Comparison of ENCODE assay signal across 27 mouse cellular contexts in genomic region chr2:71517466-71518099, GRCm38 (mm10). TPM values are rescaled to one million over a fixed set of nuclear protein-coding genes. Genes with fewer than 3 reads are reported as not detected.
DNase-seq lines count a peak whose midpoint lies in the region; ATAC-seq and TF ChIP-seq lines count a peak whose summit lies in the region.
"Had no signal": no experiment of that assay in that cellular context is flagged by ENCODE, and none has a peak within 500 bp of the region (broad histone marks: within the 10 kb centered on the region; RNA-seq: fewer than 3 reads in every experiment).

No protein-coding gene starts in this region.

- no peaks in the 10 kb centered on the region for H3K4me1 ChIP-seq in intestine, embryonic 15.5 days (replicated peaks)
- no peaks in the 10 kb centered on the region for H3K4me1 ChIP-seq in intestine, embryonic 16.5 days (ENCODE audit: control insufficient read depth, insufficient read depth, low read length)
- no peaks in the 10 kb centered on the region for H3K4me1 ChIP-seq in embryonic facial prominence, embryonic 14.5 days (ENCODE audit: control insufficient read depth, insufficient read depth, low read length)
- peaks cover 52% of the 10 kb centered on the region for H3K4me1 ChIP-seq in forebrain, embryonic 13.5 days
- H3K4me1 ChIP-seq in olfactory bulb, adult 2 months (ENCODE audit: control insufficient read depth, insufficient read depth, low read length) = peaks cover 16% of the 10 kb centered on the region
- H3K4me1 ChIP-seq: heart, embryonic 13.5 days; hindbrain, embryonic 15.5 days; kidney, embryonic 15.5 days; limb, embryonic 12.5 days; liver, embryonic 15.5 days had no signal

- no peak overlapping the region for H3K9ac ChIP-seq in intestine, embryonic 15.5 days
- H3K9ac ChIP-seq in intestine, embryonic 16.5 days (ENCODE audit: low read depth, low read length) = no peak overlapping the region
- H3K9ac ChIP-seq in embryonic facial prominence, embryonic 14.5 days (ENCODE audit: low read depth, low read length) = no peak overlapping the region
- peak overlapping the region; percentile 0; the same call in 1 of the 2 replicates for H3K9ac ChIP-seq in forebrain, embryonic 13.5 days
- H3K9ac ChIP-seq: heart, embryonic 13.5 days; hindbrain, embryonic 15.5 days; kidney, embryonic 15.5 days; limb, embryonic 12.5 days; liver, embryonic 15.5 days; lung, embryonic 14.5 days had no signal

- TF ChIP-seq CTCF in olfactory bulb, adult 2 months (IDR thresholded peaks at IDR 0.05; ENCODE audit: insufficient read depth, low read depth, low read length) = no peak

- H3K36me3 ChIP-seq in intestine, embryonic 15.5 days = no peaks in the 10 kb centered on the region
- no peaks in the 10 kb centered on the region for H3K36me3 ChIP-seq in intestine, embryonic 16.5 days (ENCODE audit: control insufficient read depth, insufficient read depth, low read length)
- no peaks in the 10 kb centered on the region for H3K36me3 ChIP-seq in embryonic facial prominence, embryonic 14.5 days (ENCODE audit: control insufficient read depth, insufficient read depth, low read length)
- no peaks in the 10 kb centered on the region for H3K36me3 ChIP-seq in forebrain, embryonic 13.5 days (ENCODE audit: poor library complexity, severe bottlenecking)
- H3K36me3 ChIP-seq: heart, embryonic 13.5 days; hindbrain, embryonic 15.5 days; kidney, embryonic 15.5 days; limb, embryonic 12.5 days had no signal

- H3K9me3 ChIP-seq in intestine, embryonic 15.5 days = no peaks in the 10 kb centered on the region
- H3K9me3 ChIP-seq in intestine, embryonic 16.5 days (ENCODE audit: control insufficient read depth, low read length) = no peaks in the 10 kb centered on the region
- no peaks in the 10 kb centered on the region for H3K9me3 ChIP-seq in embryonic facial prominence, embryonic 14.5 days (ENCODE audit: control insufficient read depth, low read length)
- no peaks in the 10 kb centered on the region for H3K9me3 ChIP-seq in forebrain, embryonic 13.5 days (replicated peaks)
- H3K9me3 ChIP-seq: heart, embryonic 13.5 days; hindbrain, embryonic 15.5 days; kidney, embryonic 15.5 days; limb, embryonic 12.5 days; liver, embryonic 15.5 days had no signal

- 0 out of 2 replicates have a peak overlapping the region, but pooled peaks have one; percentile 4 for H3K27ac ChIP-seq in intestine, embryonic 15.5 days
- H3K27ac ChIP-seq in intestine, embryonic 16.5 days (ENCODE audit: low read length) = no peak overlapping the region
- 0 out of 2 replicates have a peak overlapping the region, but pooled peaks have one; percentile 10 for H3K27ac ChIP-seq in embryonic facial prominence, embryonic 14.5 days (replicated peaks; ENCODE audit: low read depth, low read length)
- peak overlapping the region; percentile 74 for H3K27ac ChIP-seq in forebrain, embryonic 13.5 days
- peak overlapping the region; percentile 69 for H3K27ac ChIP-seq in olfactory bulb, adult 2 months (ENCODE audit: insufficient read depth, low read depth, low read length)
- H3K27ac ChIP-seq: heart, embryonic 13.5 days; hindbrain, embryonic 15.5 days; kidney, embryonic 15.5 days; limb, embryonic 12.5 days; liver, embryonic 15.5 days had no signal

- no peak for TF ChIP-seq POLR2A in olfactory bulb, adult 2 months (IDR thresholded peaks at IDR 0.05; ENCODE audit: insufficient read depth, low read depth, low read length)

- no peak overlapping the region for H3K4me2 ChIP-seq in intestine, embryonic 15.5 days (replicated peaks)
- no peak overlapping the region for H3K4me2 ChIP-seq in intestine, embryonic 16.5 days (ENCODE audit: low read depth, low read length)
- H3K4me2 ChIP-seq in embryonic facial prominence, embryonic 14.5 days (ENCODE audit: low read depth, low read length) = no peak overlapping the region
- peak overlapping the region; percentile 29 for H3K4me2 ChIP-seq in forebrain, embryonic 13.5 days
- H3K4me2 ChIP-seq: heart, embryonic 13.5 days; hindbrain, embryonic 15.5 days; kidney, embryonic 15.5 days; limb, embryonic 12.5 days; liver, embryonic 15.5 days; lung, embryonic 14.5 days had no signal

- WGBS in intestine, embryonic 15.5 days = 78% methylated on average over 8 of the region's 8 CpGs
- WGBS in intestine, embryonic 16.5 days = 74% methylated on average over 8 of the region's 8 CpGs
- WGBS in embryonic facial prominence, embryonic 14.5 days = 68% methylated on average over 8 of the region's 8 CpGs
- WGBS in forebrain, embryonic 13.5 days = 15% methylated on average over 8 of the region's 8 CpGs
- WGBS in olfactory bulb, adult 2 months = 19% methylated on average over 8 of the region's 8 CpGs

- no peak for DNase-seq in embryonic facial prominence, embryonic 14.5 days (ENCODE audit: low spot score)
- no peak for DNase-seq in right cerebral cortex, postnatal 25 days
- DNase-seq in cerebellum, adult 9-11 months = no peak
- DNase-seq: adrenal gland, postnatal 14 days; cerebellum, adult 11-12 months; cerebellum, postnatal 10 days; gastrocnemius, postnatal 14 days; heart, postnatal 10 days; kidney, adult 11 months; kidney, postnatal 25 days; lung, embryonic 14.5 days; lung, postnatal 14 days; spleen, adult 18-20 months; thymus, postnatal 14 days had no signal

- no peak for ATAC-seq in intestine, embryonic 15.5 days
- ATAC-seq in intestine, embryonic 16.5 days = no peak
- no peak for ATAC-seq in embryonic facial prominence, embryonic 14.5 days (ENCODE audit: low read depth)
- ATAC-seq in forebrain, embryonic 13.5 days = peak; percentile 88
- ATAC-seq: CD4-positive, CD25-positive, alpha-beta regulatory T cell, adult 4 months; midbrain, embryonic 16.5 days had no signal

- no peak overlapping the region for H3K4me3 ChIP-seq in intestine, embryonic 15.5 days (replicated peaks)
- no peak overlapping the region for H3K4me3 ChIP-seq in intestine, embryonic 16.5 days (ENCODE audit: low read length)
- H3K4me3 ChIP-seq in embryonic facial prominence, embryonic 14.5 days (ENCODE audit: low read depth, low read length) = no peak overlapping the region
- no peak overlapping the region for H3K4me3 ChIP-seq in forebrain, embryonic 13.5 days
- no peak overlapping the region for H3K4me3 ChIP-seq in olfactory bulb, adult 2 months (ENCODE audit: insufficient read depth, low read depth, low read length)
- H3K4me3 ChIP-seq: heart, embryonic 13.5 days; hindbrain, embryonic 15.5 days; kidney, embryonic 15.5 days; limb, embryonic 12.5 days; liver, embryonic 15.5 days had no signal

- peaks cover 8% of the 10 kb centered on the region for H3K27me3 ChIP-seq in intestine, embryonic 15.5 days (replicated peaks)
- H3K27me3 ChIP-seq in intestine, embryonic 16.5 days (replicated peaks; ENCODE audit: control insufficient read depth, insufficient read depth, low read length) = peaks cover 5% of the 10 kb centered on the region
- H3K27me3 ChIP-seq in embryonic facial prominence, embryonic 14.5 days (replicated peaks; ENCODE audit: control insufficient read depth, insufficient read depth, low read length) = peaks cover 11% of the 10 kb centered on the region
- peaks cover 23% of the 10 kb centered on the region for H3K27me3 ChIP-seq in forebrain, embryonic 13.5 days

RNA-seq across cellular contexts. Expression of gene Dlx1, which starts 10.3 kb away (rescaled TPM):
- polyA plus RNA-seq in intestine, embryonic 15.5 days (2015; fragmentation: Nextera tagmentation; extraction: Ambion mirVana) = 7.1 and 7.8 TPM in 2 replicates
- 4.2 and 5.1 TPM in 2 replicates for polyA plus RNA-seq in intestine, embryonic 16.5 days (2015; fragmentation: Nextera tagmentation; extraction: Ambion mirVana)
- 13.1 and 15.2 TPM in 2 replicates for polyA plus RNA-seq in embryonic facial prominence, embryonic 14.5 days (2014; fragmentation: Nextera tagmentation; extraction: Ambion mirVana)
- 278 and 287 TPM in 2 replicates for polyA plus RNA-seq in forebrain, embryonic 13.5 days (2015; fragmentation: Nextera tagmentation; extraction: Ambion mirVana)
- 355 TPM in 1 of 2 replicates, not detected in the other for polyA plus RNA-seq in olfactory bulb, adult 2 months (2012; ENCODE audit: insufficient read depth, insufficient read length, low replicate concordance, missing spikeins)
- polyA plus RNA-seq: CD4-positive, CD25-positive, alpha-beta regulatory T cell, adult 4 months; liver, adult 2 months; lung, embryonic 14.5 days had no signal

RNA-seq across cellular contexts. Expression of gene Dlx2, which starts 29.0 kb away (rescaled TPM):
- polyA plus RNA-seq in intestine, embryonic 15.5 days (2015; fragmentation: Nextera tagmentation; extraction: Ambion mirVana) = 3.2 and 4.7 TPM in 2 replicates
- 1.5 and 1.8 TPM in 2 replicates for polyA plus RNA-seq in intestine, embryonic 16.5 days (2015; fragmentation: Nextera tagmentation; extraction: Ambion mirVana)
- polyA plus RNA-seq in embryonic facial prominence, embryonic 14.5 days (2014; fragmentation: Nextera tagmentation; extraction: Ambion mirVana) = 5.5 and 5.7 TPM in 2 replicates
- polyA plus RNA-seq in forebrain, embryonic 13.5 days (2015; fragmentation: Nextera tagmentation; extraction: Ambion mirVana) = 71.0 and 83.2 TPM in 2 replicates
- not detected in 2 replicates for polyA plus RNA-seq in olfactory bulb, adult 2 months (2012; ENCODE audit: insufficient read depth, insufficient read length, low replicate concordance, missing spikeins)
- polyA plus RNA-seq: CD4-positive, CD25-positive, alpha-beta regulatory T cell, adult 4 months; liver, adult 2 months; urinary bladder, adult 2 months had no signal

Comparison
In these comparisons a context has a peak if more than half of its experiments do, and no peak if none do; other contexts are left out.
1. RNA of gene Dlx1, which starts 10.3 kb away (polyA plus RNA-seq): 355 TPM in olfactory bulb, adult 2 months and 278 to 287 TPM in forebrain, embryonic 13.5 days; 13.1 to 15.2 TPM in embryonic facial prominence, embryonic 14.5 days, 7.1 to 7.8 TPM in intestine, embryonic 15.5 days and 4.2 to 5.1 TPM in intestine, embryonic 16.5 days; every median in the first group is over 10 times any median in the second.